Mouse (Mus musculus) liver, adult 2 months (tissue): Measurements from ENCODE around the gene Tgds. TPM values are rescaled to one million over a fixed set of nuclear protein-coding genes. Genes with fewer than 3 reads are reported as not detected.

ENCODE experiments used
- DNase-seq: peaks from one replicate; pipeline ENCODE4 v3.0.0-alpha.2; 2011; ENCODE audit warnings: low read depth, low spot score; ENCODE audit errors: extremely low read depth
- H3K27ac ChIP-seq: fragments of 200-500 bp; replicated peaks from 2 replicates; pipeline ENCODE4 v1.5.1; 2012; ENCODE audit warnings: low read depth, mild to moderate bottlenecking, control low read depth, inconsistent platforms, low read length; ENCODE audit not compliant: insufficient read depth
- H3K27me3 ChIP-seq: fragments of 200-500 bp; 2 replicates; pipeline ENCODE4 v1.6.1; 2012; ENCODE audit warnings: mild to moderate bottlenecking, moderate library complexity, low read length, inconsistent platforms; ENCODE audit not compliant: control insufficient read depth, insufficient read depth
- H3K36me3 ChIP-seq: fragments of 200-500 bp; 2 replicates; pipeline ENCODE4 v1.6.1; 2012; ENCODE audit warnings: low read length, inconsistent platforms; ENCODE audit not compliant: control insufficient read depth, insufficient read depth
- H3K4me1 ChIP-seq: fragments of 200-500 bp; 2 replicates; pipeline ENCODE4 v1.6.1; 2011; ENCODE audit warnings: low read length; ENCODE audit not compliant: control insufficient read depth, insufficient read depth
- H3K4me3 ChIP-seq: fragments of 200-500 bp; 2 replicates; pipeline ENCODE4 v1.5.1; 2011; ENCODE audit warnings: low read depth, mild to moderate bottlenecking, control low read depth, low read length, moderate library complexity; ENCODE audit not compliant: insufficient read depth
- H3K79me2 ChIP-seq: fragments of 200-500 bp; 2 replicates; pipeline ENCODE4 v1.6.1; 2012; ENCODE audit warnings: inconsistent platforms, mild to moderate bottlenecking, low read length, moderate library complexity; ENCODE audit not compliant: control insufficient read depth, insufficient read depth
- H3K9ac ChIP-seq: fragments of 200-500 bp; 2 replicates; pipeline ENCODE4 v1.6.1; 2012; ENCODE audit warnings: low read depth, mild to moderate bottlenecking, control low read depth, inconsistent platforms, low read length
- CTCF ChIP-seq: fragments of 200-500 bp; IDR thresholded peaks from 2 replicates; pipeline ENCODE4 v1.5.1; 2011; ENCODE audit warnings: low read depth, low read length, control low read depth
- POLR2A ChIP-seq: fragments of 200-500 bp; IDR thresholded peaks from 2 replicates; pipeline ENCODE4 v1.6.1; 2011; ENCODE audit warnings: low read length, control low read depth; ENCODE audit not compliant: insufficient read depth; ENCODE audit errors: extremely low read depth
- whole genome bisulfite sequencing: fragments of 180-500 bp; shearing (Covaris S2); methylation state at CpG from one replicate; pipeline ENCODE4 v1.1.7; 2018; 5-methylcytosine and 5-hydroxymethylcytosine counted together
- polyA plus RNA-seq: library from polyadenylated mRNA; depleted of rRNA; stranded (reverse); fragments of >200 nt; gene quantifications from 2 replicates; pipeline ENCODE4 v1.2.3, GENCODE M21; 2012
- total RNA-seq: library from RNA; depleted of rRNA; stranded (reverse); fragments of >200 nt; gene quantifications from 2 replicates; pipeline ENCODE4 v1.2.3, GENCODE M21; 2014

The Tgds gene
- total and polyA plus RNA-seq, 2 experiments, result 14.3 to 37.9 TPM

DNA sequence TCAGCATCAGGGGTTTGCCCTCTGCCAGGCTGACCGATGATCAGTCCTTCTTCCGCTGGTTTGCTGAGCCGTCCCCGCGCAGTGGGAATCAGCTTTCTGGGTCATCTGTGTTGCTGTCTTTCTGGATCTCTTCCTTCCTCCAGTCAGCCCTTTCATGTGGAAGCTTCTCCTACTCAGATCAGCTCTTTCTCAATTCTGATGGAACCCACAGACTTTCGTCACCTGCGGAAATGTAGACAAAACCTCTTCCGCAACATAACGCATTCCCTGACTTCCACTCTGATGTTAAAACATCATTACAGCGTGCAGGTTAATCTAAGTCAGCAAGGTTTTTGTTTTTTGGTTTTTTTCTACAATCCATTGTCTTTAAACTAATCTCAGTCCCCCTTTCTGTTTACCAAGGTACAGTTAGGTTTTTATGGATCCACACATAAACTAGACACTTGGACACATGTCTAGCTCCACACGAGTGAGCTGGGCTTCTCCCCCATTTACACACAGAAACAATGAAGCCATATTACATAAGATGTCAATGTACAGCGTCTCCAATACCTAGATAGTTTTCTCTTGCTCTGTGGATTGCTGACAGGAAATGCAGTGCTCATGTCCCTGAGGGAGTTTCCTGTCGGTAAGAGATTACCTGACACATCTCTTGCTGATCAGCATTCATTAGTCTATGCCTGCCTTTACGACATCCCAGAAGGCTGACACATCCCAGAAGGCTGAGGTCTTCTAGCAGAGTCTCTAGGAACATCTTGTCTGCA is 31.1 kb downstream of the Tgds start:
- no peak for TF ChIP-seq CTCF
- no peak for TF ChIP-seq POLR2A
- WGBS, result 83% methylated on average over 14 of the region's 14 CpGs
- no peak overlapping the region for H3K9ac ChIP-seq
- DNase-seq, result no peak
- H3K27me3 ChIP-seq, result no peaks in the 10 kb centered on the region
- no peaks in the 10 kb centered on the region for H3K79me2 ChIP-seq
- no peak overlapping the region for H3K4me3 ChIP-seq
- H3K4me1 ChIP-seq, result no peaks in the 10 kb centered on the region
- no peaks in the 10 kb centered on the region for H3K36me3 ChIP-seq
- H3K27ac ChIP-seq, result no peak overlapping the region

DNA sequence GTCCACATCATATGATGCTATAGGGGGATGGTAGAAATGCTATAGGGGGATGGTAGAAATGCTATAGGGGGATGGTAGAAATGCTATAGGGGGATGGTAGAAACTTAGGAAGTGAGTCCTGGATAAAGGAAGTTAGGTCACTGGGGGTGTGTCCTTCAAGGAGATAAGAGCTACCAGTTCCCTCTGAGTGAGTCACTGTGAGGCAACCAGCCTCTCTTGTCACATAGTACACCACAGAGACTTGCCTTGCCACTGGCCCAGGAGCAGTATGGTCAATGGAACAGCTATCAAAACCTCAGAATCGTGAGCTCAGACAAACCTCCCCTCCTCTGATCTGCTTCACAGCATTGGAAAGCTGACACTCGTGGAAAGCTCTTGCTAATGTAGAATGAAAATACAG is 34.3 kb downstream of the Tgds start:
- DNase-seq, result no peak

DNA sequence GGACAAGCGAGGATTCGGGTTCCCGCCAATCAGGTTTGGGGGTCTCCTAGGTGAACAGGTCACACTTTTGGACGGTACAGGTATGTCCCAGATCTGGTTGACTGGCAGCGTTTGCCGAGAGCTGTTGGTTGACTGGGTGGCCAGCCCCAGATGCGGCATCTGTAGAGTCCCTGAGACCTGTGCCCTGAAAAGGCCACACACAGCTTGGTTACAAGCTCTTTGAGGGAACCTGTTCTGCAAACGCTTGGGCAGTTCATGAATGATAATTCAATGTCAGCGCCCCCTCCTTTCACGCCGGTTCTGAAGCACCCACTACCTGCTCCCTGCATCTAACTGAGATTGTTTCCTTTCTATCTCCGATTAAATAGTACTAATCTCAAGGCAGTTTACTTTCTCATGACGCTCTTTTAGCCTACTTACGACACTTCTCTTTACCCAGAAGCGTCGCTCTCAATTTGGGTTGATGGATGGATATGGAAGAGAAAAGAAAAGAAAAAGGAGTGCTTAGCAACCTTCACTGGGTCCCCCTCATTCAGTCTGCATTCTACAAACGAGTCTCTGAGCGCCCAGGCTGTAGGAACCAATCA is 42.7 kb downstream of the Tgds start:
- Histone ChIP-seq H3K4me3 (peak overlapping the region; percentile 86), H3K4me1 (no peaks in the 10 kb centered on the region), H3K27ac (peak overlapping the region; percentile 32), H3K36me3 (no peaks in the 10 kb centered on the region), H3K79me2 (no peaks in the 10 kb centered on the region), H3K27me3 (no peaks in the 10 kb centered on the region), H3K9ac (peak overlapping the region; percentile 71)
- peak; percentile 43 for DNase-seq
- TF ChIP-seq CTCF (no peak), POLR2A (no peak)
- WGBS, result 5% methylated on average over 18 of the region's 18 CpGs

More for the DNA sequence above, 34.3 kb downstream of the Tgds start:
- no peaks in the 10 kb centered on the region for H3K4me1 ChIP-seq
- no peak overlapping the region for H3K27ac ChIP-seq
- WGBS, result 63% methylated on average over 2 of the region's 2 CpGs
- no peaks in the 10 kb centered on the region for H3K79me2 ChIP-seq
- no peaks in the 10 kb centered on the region for H3K27me3 ChIP-seq
- no peaks in the 10 kb centered on the region for H3K36me3 ChIP-seq
- H3K9ac ChIP-seq, result no peak overlapping the region
- no peak overlapping the region for H3K4me3 ChIP-seq
- TF ChIP-seq CTCF, result no peak
- no peak for TF ChIP-seq POLR2A

DNA sequence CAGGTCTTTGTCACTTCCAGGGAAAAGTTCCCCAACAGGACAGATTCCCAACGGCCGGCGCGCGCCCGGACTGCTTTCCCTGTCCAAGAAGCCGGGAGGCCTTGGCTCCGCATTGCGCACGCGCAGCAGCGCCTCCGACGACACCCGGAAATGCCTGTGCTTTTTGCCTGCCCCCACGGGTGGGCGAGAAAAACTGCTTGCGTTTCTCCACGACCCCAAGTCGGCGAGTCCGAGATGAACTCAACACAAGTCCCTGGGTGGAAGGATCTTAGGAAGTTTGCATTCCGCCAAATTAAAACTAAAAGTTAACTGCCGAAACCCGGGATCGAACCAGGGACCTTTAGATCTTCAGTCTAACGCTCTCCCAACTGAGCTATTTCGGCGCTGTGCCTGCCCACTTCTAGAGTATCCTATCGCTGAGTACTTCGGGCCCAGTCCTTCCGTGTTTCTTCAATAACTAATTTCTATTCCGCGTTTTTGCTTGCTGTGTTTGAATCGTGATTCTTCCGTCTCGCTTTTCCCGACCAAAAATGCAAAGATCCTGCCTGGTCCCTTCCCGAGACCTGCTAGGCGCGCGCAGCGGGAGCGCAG is 43.2 kb downstream of the Tgds start:
- no peaks in the 10 kb centered on the region for H3K36me3 ChIP-seq
- H3K4me1 ChIP-seq, result no peaks in the 10 kb centered on the region
- under 1% methylated on average over 44 of the region's 44 CpGs for whole genome bisulfite sequencing
- no peaks in the 10 kb centered on the region for H3K27me3 ChIP-seq
- no peak for TF ChIP-seq POLR2A
- TF ChIP-seq CTCF, result no peak
- H3K9ac ChIP-seq, result peak overlapping the region; percentile 71
- H3K79me2 ChIP-seq, result no peaks in the 10 kb centered on the region
- peak; percentile 81 for DNase-seq
- peak overlapping the region; percentile 32 for H3K27ac ChIP-seq
- H3K4me3 ChIP-seq, result peak overlapping the region; percentile 86

DNA sequence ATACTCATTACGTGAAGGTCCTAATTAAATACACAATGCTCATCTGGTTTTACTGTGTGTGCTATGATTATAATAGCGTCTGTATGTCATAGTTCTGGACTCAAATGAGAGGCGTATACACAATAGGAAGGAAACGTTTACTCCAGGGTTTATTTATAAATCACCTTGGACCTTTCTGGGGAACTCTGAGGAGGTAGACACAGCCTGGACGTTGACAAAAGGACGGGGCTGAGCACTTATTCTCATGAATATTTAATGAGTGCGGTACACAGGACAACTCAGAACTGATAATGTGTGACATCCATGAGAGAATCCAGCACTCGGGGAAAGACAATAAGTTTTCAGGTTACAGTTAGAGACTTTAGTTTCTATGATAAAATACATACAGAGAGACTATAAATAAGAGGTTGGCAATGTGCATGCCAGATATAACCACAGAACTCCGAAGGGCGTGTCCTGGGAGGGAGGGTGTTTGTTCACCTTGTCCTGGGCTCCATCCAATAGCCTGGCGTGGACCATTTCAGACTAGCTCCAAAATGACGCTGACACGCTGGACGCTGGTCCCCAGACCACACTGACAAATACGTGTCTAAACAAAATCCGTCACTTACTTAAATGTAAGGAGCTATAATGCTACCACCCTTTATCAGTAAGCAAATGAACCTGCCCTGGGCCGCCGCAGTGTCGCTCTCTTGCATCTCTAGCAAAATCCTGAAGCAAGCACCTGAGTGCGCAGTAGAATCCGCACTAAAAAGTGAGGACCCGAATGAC is 43.9 kb downstream of the Tgds start:
- DNase-seq, result peak; percentile 57
- WGBS, result 16% methylated on average over 22 of the region's 22 CpGs

More for the DNA sequence above, 43.9 kb downstream of the Tgds start:
- H3K4me3 ChIP-seq, result peak overlapping the region; percentile 86
- H3K36me3 ChIP-seq, result no peaks in the 10 kb centered on the region
- peak overlapping the region; percentile 47 for H3K9ac ChIP-seq
- H3K4me1 ChIP-seq, result no peaks in the 10 kb centered on the region
- 0 out of 2 replicates have a peak overlapping the region, but pooled peaks have one; percentile 13 for H3K27ac ChIP-seq
- no peaks in the 10 kb centered on the region for H3K27me3 ChIP-seq
- no peaks in the 10 kb centered on the region for H3K79me2 ChIP-seq
- TF ChIP-seq CTCF, result no peak
- TF ChIP-seq POLR2A, result no peak
